Mouse (Mus musculus) kidney, postnatal 14 days (tissue): ENCODE results near the gene Gm21627.
"Not testable (repeated sequence)": the region's sequence is repeated elsewhere in the genome, so short reads cannot be mapped to it uniquely, and the experiment has no call there.

Experiments
- DNase-seq: peaks from one replicate; pipeline ENCODE4 v3.0.0; 2022; ENCODE audit warnings: mixed read lengths

Gene Gm21627

DNA sequence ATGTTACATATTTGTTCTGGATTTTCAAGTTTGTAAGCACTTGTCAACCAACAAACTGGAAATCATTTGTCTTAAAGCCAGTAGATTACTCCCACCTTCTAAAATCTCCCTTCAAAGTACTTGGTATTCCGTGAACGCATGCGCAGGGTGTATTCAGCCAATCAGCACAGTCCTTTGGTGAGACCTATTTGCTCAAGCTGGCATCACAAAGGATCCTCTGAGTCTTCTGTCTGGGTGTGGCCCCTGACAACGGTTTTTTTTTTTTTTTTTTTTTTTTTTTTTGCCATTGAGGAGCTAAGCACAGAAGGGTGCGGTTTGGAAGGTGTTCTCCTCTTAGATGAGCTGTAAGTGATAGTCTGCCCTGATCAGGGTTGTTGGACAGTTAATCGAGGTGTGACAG, at the start of gene Gm21627:
Gene Gm21627 (plus strand): TSS at position 301 of the 400 bp plus-strand sequence.
- not testable (repeated sequence) for DNase-seq
